Mouse (Mus musculus) fat pad, adult 2 months (tissue): ENCODE data around the gene Pam.
"Not testable (repeated sequence)": the region's sequence is repeated elsewhere in the genome, so short reads cannot be mapped to it uniquely, and the experiment has no call there.

ENCODE experiments used
- DNase-seq: peaks from one replicate; pipeline ENCODE4 v3.0.0-alpha.2; 2011; ENCODE audit warnings: low read depth, low spot score; ENCODE audit errors: extremely low read depth

Gene Pam

DNA sequence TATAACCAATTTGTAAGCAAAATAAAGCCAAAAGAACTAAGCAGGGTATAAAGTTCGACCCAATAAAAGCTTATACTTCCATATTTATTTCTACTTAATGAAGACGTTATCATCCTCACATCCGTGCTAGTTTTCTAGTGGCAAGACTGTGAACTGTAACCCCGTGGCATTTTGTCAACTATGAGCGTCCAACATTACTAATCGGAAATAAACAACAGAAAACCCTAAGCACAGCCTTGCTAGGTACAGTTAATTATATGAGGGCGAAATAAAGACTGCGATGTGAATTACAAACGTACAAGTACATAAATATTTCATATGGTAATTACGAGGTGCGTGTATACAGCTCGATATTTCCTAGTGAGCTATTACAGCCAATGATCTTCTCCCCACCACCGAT is 119.4 kb downstream of the Pam start:
- no peak for DNase-seq

DNA sequence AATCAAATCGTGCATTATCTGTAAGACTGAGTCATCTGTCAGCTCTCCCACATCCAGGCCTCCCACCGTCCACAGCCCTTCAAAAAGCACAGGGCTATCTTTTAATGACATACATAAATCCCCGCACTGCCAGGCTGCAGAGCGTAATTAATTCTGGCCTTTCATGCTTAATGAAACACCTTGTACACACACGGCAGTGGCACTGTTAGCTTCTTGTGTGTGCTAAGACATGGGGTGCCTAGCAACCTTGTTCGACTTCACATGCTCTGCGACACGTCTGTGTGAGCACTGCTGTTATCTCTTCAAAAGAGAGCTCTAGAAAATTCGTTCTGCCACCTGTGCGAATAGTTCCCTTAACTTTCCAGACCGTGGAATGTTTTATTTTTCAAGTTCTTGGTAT is 120.5 kb downstream of the Pam start:
- DNase-seq: no peak

DNA sequence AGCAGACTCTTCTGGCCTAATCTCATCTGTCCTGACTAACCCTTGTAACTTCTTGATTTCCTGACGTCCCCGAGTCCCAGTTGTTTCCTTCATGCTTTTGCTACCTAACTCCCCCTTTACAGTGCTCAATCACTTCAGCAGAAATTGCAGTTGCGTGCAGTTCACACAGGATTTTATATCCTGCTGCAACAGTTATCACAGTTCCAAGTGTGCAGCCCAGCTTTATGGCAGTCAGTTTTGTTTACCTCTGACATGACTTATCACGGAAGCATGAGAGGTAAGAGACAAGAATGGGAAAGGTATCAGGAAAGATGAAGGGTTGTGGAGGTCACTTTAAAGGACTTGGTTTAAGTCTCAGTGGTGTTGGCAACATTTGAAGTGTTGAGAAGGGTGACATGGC is 125.7 kb downstream of the Pam start:
- DNase-seq: no peak

- DNase-seq: no peak
Measured at GRCm38 (mm10) chr1:97963711-97964110, 131.7 kb downstream of the Pam start.

- no peak for DNase-seq
Measured at GRCm38 (mm10) chr1:97962134-97962533, 133.3 kb downstream of the Pam start.

DNA sequence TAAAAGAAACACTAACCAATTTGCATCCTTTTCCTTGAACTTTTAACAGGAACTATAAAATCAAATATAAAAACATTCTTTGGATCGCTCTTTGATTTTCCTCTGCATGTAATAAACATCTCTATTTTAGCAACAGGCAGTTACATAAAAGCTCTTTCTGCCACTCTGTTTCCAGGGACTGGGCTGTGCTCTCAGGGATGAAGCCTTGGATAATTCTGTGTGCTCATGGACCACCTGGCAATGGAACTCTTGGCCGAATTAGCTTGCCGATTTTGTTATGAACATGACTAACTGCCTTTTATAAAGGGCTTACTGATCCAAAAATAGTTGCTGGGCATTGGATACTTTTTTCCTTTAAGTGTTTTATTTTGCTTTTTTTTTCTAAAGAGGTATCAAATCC is 134.8 kb downstream of the Pam start:
- no peak for DNase-seq

DNA sequence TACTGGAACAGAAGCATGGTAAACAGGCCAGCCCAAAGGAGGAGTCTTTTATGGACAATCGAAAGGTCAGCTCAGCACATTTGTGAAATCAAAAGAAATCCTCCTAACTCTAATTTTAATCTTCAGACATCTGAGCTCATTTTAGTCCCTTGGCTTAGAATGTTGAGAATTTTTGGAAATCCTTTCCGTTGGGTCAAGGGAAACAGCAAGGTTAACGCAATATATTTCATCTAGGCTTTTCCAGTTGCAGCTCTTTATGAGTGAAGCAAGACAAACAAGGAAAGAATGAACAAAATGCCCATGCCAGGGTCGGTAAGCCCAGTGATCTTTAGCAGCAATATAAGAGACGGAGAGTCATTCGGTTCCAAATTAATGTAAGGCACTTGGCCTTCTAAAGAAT is 135.3 kb downstream of the Pam start:
- DNase-seq: no peak

- no peak for DNase-seq
Measured at GRCm38 (mm10) chr1:97958759-97959158, 136.7 kb downstream of the Pam start.

- not testable (repeated sequence) for DNase-seq
Measured at GRCm38 (mm10) chr1:97949258-97949657, 146.2 kb downstream of the Pam start.

GRCm38 (mm10) chr1:97947100-97947499 is 148.3 kb downstream of the Pam start:
- DNase-seq: no peak

DNA sequence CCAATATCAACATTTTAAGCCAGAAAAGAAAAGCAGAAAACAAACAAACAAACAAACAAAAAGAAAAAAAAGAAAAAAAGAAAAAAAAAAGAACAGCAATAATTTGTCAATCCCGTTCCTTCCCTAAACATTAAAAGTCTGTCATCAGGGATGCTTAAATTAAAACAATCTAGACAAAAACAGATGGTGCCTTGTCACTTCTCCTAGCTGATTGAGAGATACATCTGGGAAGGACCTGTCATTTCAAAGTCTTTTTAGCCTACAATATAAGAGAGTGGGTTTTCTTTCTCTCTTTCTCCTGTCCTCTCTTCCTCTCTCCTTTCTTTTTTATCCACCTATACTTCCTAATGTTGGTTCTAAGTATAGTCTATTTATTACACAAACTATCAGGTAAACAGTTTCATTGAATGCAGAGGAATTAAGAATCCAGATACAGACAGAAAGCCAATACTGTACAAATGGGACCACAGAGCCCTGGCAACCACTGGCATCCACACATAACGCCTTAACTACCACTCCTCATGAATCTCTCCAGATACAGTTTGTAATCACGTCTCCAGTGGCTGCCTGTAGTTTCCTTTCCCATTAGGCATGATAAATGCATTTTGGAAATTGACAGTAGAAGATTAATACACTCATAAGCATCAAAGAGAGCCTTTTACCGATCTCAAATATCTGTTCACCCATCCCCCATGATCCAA is 151.4 kb downstream of the Pam start:
- DNase-seq: no peak

- no peak for DNase-seq
Measured at GRCm38 (mm10) chr1:97943402-97943801, 152.0 kb downstream of the Pam start.

- no peak for DNase-seq
Measured at GRCm38 (mm10) chr1:97942966-97943365, 152.5 kb downstream of the Pam start.

DNA sequence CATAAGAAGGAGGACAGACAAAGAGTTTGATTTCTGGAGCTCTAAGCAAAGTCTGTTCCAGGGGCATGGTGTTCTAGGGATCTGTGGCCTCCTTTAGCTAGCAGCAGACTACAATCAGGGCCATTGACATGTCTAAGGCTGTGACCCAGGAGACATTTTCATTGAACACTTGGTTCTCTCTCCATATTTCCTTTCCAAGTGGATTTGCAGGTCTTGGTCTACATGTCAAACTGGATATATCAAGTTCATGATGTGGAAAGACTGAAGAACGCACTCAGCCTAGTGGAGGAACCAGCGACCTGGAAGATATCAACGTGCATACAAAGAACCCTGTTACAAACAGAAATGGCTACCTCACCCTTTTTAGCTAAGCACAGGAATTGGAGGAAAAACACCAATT is 156.9 kb downstream of the Pam start:
- DNase-seq: no peak

GRCm38 (mm10) chr1:97938053-97938452 is 157.4 kb downstream of the Pam start:
- no peak for DNase-seq

- no peak for DNase-seq
Measured at GRCm38 (mm10) chr1:97934940-97935339, 160.5 kb downstream of the Pam start.

- no peak for DNase-seq
Measured at GRCm38 (mm10) chr1:97931220-97931619, 164.2 kb downstream of the Pam start.

DNA sequence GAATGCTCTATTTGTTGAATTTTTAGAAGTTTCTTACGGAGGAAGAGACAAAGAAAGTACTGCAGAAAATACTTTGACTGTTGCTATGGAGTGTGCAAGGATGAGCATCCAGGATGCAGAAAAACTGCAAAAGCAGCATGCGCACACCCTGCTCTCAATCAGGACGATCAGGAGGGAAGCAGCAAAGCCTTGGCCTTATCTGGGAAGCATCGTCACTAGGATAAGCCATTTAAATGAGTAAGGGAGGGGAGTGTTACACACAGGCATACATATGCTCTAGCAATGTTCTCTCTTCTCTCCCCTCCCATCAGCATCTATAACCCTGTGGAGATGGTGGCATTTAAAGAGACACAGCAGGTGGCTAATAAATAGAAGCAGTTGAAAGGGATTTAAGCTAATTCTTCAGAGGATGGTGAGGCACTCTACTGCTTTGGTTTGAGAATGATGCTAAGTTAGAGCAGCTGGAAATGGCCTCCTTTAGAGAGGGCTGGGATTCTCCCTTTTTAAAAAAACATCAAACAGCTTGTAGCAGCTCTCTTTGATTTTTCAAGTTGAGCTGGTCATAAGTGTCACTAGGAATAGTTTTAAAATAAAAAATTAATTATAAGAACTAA is 165.9 kb downstream of the Pam start:
- no peak for DNase-seq

DNA sequence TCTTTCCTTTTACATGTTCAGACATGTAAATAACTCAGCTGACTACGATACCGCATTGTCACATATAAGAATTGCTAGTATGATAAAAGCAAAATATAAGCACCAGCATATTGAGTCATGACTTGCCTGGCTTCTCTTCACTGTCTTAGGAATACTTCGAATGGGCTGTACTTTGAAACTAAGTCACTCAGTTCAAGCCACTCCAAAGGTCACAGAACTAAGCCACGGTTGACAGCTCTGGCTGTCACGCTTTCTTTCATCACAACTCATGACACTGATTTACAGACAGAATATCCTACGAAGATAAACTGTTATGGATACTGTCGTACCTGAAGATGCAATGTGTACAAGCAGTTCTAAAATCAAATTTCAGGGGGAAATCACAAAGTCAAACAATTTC is 168.7 kb downstream of the Pam start:
- DNase-seq: no peak

- no peak for DNase-seq
Measured at GRCm38 (mm10) chr1:97926017-97926540, 169.4 kb downstream of the Pam start.

DNA sequence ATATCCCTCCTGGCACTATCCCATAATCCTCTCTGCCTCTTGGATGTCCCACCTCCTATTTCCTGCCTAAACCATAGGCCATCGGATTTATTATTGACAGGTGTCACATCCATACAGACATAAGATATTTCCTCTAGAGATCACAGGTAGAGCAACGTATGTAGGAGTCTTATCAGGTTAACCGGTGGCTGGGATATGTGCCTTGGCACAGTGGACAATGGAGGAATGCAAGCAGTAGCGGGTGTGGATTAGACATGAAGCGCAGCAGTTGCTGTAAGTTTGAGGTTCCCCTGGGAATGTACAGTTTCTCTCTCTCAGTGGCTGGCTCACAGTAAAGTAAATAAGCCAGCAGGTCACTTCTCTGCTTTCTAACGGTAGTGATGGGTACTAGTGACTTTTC is 173.1 kb downstream of the Pam start:
- DNase-seq: no peak

GRCm38 (mm10) chr1:97921886-97922285 is 173.6 kb downstream of the Pam start:
- DNase-seq: no peak

DNA sequence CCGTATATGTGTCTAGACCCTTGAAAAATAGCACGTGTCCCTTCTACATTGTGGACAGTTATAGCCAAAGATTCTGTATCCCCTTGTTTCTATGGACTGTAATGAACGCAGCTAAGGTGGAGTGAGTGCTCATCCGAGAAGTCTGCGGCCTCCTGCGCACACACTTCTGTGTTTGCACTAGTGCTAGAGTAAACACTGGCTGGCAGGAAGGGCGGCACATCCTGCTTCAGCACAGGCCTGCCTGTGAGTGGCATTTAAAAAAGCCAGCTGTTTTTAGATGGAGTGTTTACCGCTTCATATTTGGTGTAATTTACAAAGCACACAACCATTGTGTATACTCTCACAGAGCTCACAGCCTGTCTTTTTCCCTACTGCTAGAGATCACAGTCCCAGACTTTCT is 177.0 kb downstream of the Pam start:
- DNase-seq: no peak
